Mouse (Mus musculus) B cell, adult 62 days (primary cell): ENCODE measurements around the gene Edem2. TPM values are rescaled to one million over a fixed set of nuclear protein-coding genes. Genes with fewer than 3 reads are reported as not detected.

ENCODE experiments used
- total RNA-seq: library from RNA; stranded (reverse); gene quantifications from 4 replicates; pipeline ENCODE4 v1.2.4, GENCODE M21; 2023

Gene Edem2
- 30.0 to 35.9 TPM (median 32.6 TPM) in 4 replicates for total RNA-seq

GRCm38 (mm10) chr2:155729158-155729645 lies at the start of gene Edem2:
Gene Edem2 (minus strand): TSS chr2:155729475.

GRCm38 (mm10) chr2:155774927-155775684 lies 45.8 kb upstream of the Edem2 start, which contains the start of gene Mmp24:
Gene Mmp24 (plus strand): TSS chr2:155775342.

GRCm38 (mm10) chr2:155751014-155751786 lies 21.9 kb upstream of the Edem2 start, which contains the start of gene Procr:
Gene Procr (plus strand): TSS chr2:155751117.

GRCm38 (mm10) chr2:155735766-155736165 lies 6.5 kb upstream of the Edem2 start, which contains the start of gene Gm17581:
Gene Gm17581 (minus strand): TSS chr2:155735866.

GRCm38 (mm10) chr2:155691723-155692493 lies 37.4 kb downstream of the Edem2 start, which contains the start of gene Trpc4ap:
Gene Trpc4ap (minus strand): TSS chr2:155692384.

Other genes starting within 250 kb of the Edem2 start
- 2.6 to 6.0 TPM (median 4.2 TPM) in 4 replicates for gene Acss2, start 211.5 kb downstream of the Edem2 start, total RNA-seq
- gene Ggt7, start 211.2 kb downstream of the Edem2 start, total RNA-seq: 0.46 TPM in 1 of 4 replicates, not detected in the others
- gene Gss, start 136.7 kb downstream of the Edem2 start, total RNA-seq: 11.1 to 14.3 TPM (median 12.5 TPM) in 4 replicates
- gene Myh7b, start 118.3 kb downstream of the Edem2 start, total RNA-seq: not detected in 4 replicates
- 156 to 174 TPM (median 165 TPM) in 4 replicates for gene Trpc4ap, start 37.1 kb downstream of the Edem2 start, total RNA-seq
- gene Gm17581, start 6.4 kb upstream of the Edem2 start, total RNA-seq: not detected in 4 replicates
- not detected in 4 replicates for gene Procr, start 21.6 kb upstream of the Edem2 start, total RNA-seq
- gene Mmp24, start 45.9 kb upstream of the Edem2 start, total RNA-seq: not detected in 4 replicates
- gene BC029722, start 90.0 kb upstream of the Edem2 start, total RNA-seq: 25.4 to 31.1 TPM (median 27.5 TPM) in 4 replicates
- gene Eif6, start 97.5 kb upstream of the Edem2 start, total RNA-seq: 64.2 to 99.8 TPM (median 92.5 TPM) in 4 replicates
- gene Fam83c, start 105.4 kb upstream of the Edem2 start, total RNA-seq: 0.18 TPM in 1 of 4 replicates, not detected in the others
- 32.0 to 42.2 TPM (median 34.6 TPM) in 4 replicates for gene Uqcc1, start 200.8 kb upstream of the Edem2 start, total RNA-seq
- not detected in 4 replicates for gene Gm15557, start 211.3 kb upstream of the Edem2 start, total RNA-seq
- gene Gdf5, start 215.9 kb upstream of the Edem2 start, total RNA-seq: not detected in 4 replicates
- 58.5 to 72.8 TPM (median 62.7 TPM) in 4 replicates for gene Cep250, start 227.0 kb upstream of the Edem2 start, total RNA-seq